Mouse (Mus musculus): ENCODE results near the gene Gimap4. TPM values are rescaled to one million over a fixed set of nuclear protein-coding genes. Genes with fewer than 3 reads are reported as not detected.

The Gimap4 gene
- polyA plus RNA-seq, 1 experiment: 9.3 TPM

DNA sequence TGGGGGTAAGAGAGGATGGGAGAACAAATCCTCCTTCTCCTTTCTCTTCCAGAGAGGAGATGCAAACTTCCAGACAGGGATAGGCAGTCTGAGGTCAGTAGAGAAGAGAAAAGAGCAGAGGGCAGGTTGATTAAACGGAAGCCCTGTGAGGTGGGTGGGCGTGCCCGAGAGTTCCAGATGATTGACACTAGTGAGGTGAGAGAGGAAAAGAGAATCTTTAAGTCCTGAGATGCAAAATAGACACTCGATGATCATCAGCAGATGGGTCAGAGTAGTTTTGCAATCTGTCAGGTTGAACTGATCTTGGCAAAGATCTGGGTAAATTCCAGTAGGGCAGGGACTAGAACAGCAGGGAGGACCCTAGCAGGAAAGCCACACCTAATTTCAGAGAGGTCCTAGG, 19.6 kb upstream of the Gimap4 start:
- 49% methylated on average over 4 of the region's 4 CpGs for WGBS
- H3K36me3 ChIP-seq (ENCODE audit: control insufficient read depth, insufficient read depth, low read length): no peaks in the 10 kb centered on the region
- TF ChIP-seq CTCF (IDR thresholded peaks at IDR 0.05; ENCODE audit: extremely low read depth, insufficient read length, insufficient replicate concordance, low read depth, low read length) (no peak), POLR2A (IDR thresholded peaks at IDR 0.05; ENCODE audit: low read depth, low read length) (no peak)
- H3K27ac ChIP-seq (ENCODE audit: insufficient read depth, low read depth, low read length): no peak overlapping the region
- no peak overlapping the region for H3K4me3 ChIP-seq (ENCODE audit: low read depth, low read length)
- H3K4me1 ChIP-seq (ENCODE audit: control insufficient read depth, insufficient read depth, insufficient read length, low read length): peaks cover 8% of the 10 kb centered on the region
- no peaks in the 10 kb centered on the region for H3K27me3 ChIP-seq (ENCODE audit: control insufficient read depth, insufficient read depth, low read length)

DNA sequence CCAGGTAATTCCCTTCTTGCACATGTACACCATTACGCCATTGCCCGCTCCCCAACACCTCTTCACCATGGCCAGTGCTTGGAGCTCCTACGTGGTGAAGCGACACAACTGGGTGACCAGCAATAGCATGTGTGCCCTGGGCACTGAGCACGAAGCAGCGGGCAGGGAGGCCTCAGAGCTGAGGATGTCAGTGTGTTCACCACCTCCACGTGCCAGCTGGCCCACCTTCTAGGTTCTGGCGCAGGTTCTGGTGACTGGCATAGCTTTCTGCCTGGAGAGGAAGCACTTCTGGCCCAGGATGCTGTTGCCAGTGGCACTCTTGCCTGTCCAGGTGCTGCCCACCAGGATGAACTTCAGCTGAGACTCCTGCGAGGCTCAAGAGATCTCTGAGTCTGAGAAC, 18.9 kb upstream of the Gimap4 start:
- Histone ChIP-seq H3K27me3 (ENCODE audit: control insufficient read depth, insufficient read depth, low read length) (no peaks in the 10 kb centered on the region), H3K36me3 (ENCODE audit: control insufficient read depth, insufficient read depth, low read length) (no peaks in the 10 kb centered on the region), H3K27ac (ENCODE audit: insufficient read depth, low read depth, low read length) (no peak overlapping the region), H3K4me3 (ENCODE audit: low read depth, low read length) (no peak overlapping the region), H3K4me1 (ENCODE audit: control insufficient read depth, insufficient read depth, insufficient read length, low read length) (peaks cover 8% of the 10 kb centered on the region)
- 97% methylated on average over 9 of the region's 9 CpGs for WGBS
- no peak for TF ChIP-seq CTCF (IDR thresholded peaks at IDR 0.05; ENCODE audit: extremely low read depth, insufficient read length, insufficient replicate concordance, low read depth, low read length)
- no peak for TF ChIP-seq POLR2A (IDR thresholded peaks at IDR 0.05; ENCODE audit: low read depth, low read length)

DNA sequence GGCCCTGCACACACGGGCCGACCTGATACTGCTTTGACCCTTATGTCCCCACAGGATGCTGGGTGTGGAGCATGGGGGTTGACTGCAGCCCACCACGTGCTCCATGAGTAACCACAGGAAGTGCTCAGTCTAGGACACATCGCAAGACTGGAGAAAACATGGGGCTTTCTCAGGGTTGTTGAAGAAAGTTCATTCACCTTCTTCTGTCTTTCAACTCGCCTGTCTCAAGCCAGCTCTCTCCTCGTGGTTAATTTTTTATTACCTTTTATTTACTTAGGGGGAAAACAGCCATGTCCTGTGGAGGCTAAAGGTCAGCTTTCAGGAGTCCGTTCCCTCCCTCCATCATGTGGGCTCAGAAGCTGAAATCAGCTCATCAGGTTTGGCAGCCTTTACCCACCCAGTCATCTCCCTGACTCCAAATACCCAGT, 18.2 kb upstream of the Gimap4 start:
- Histone ChIP-seq H3K36me3 (ENCODE audit: control insufficient read depth, insufficient read depth, low read length) (no peaks in the 10 kb centered on the region), H3K4me3 (ENCODE audit: low read depth, low read length) (no peak overlapping the region), H3K27me3 (ENCODE audit: control insufficient read depth, insufficient read depth, low read length) (no peaks in the 10 kb centered on the region), H3K4me1 (ENCODE audit: control insufficient read depth, insufficient read depth, insufficient read length, low read length) (peaks cover 8% of the 10 kb centered on the region), H3K27ac (ENCODE audit: insufficient read depth, low read depth, low read length) (no peak overlapping the region)
- 7% methylated on average over 7 of the region's 7 CpGs for WGBS
- no peak for TF ChIP-seq POLR2A (IDR thresholded peaks at IDR 0.05; ENCODE audit: low read depth, low read length)
- no peak for TF ChIP-seq CTCF (IDR thresholded peaks at IDR 0.05; ENCODE audit: extremely low read depth, insufficient read length, insufficient replicate concordance, low read depth, low read length)

DNA sequence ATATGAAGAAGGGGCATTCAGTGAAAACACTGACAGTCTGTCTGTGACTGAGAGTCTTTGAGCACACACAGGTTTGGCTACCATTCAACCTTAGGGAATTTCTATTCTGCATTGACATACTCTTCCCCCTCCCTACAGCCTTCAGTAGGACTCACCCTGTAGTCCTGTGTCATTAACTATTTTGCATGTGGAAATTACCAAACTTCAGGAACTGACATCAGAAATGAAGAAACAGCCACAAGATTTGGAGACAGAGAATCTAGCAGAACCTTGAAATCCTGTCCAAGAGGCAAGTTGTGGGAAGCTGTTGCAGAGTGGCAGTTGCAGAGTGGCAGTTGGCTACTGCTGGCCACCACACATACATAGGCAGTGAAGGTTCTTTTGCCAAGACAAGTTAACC, 16.3 kb upstream of the Gimap4 start:
- Histone ChIP-seq H3K27ac (ENCODE audit: insufficient read depth, low read depth, low read length) (no peak overlapping the region), H3K36me3 (ENCODE audit: control insufficient read depth, insufficient read depth, low read length) (no peaks in the 10 kb centered on the region), H3K4me3 (ENCODE audit: low read depth, low read length) (no peak overlapping the region), H3K27me3 (ENCODE audit: control insufficient read depth, insufficient read depth, low read length) (no peaks in the 10 kb centered on the region), H3K4me1 (ENCODE audit: control insufficient read depth, insufficient read depth, insufficient read length, low read length) (peaks cover 8% of the 10 kb centered on the region)
- TF ChIP-seq POLR2A (IDR thresholded peaks at IDR 0.05; ENCODE audit: low read depth, low read length) (no peak), CTCF (IDR thresholded peaks at IDR 0.05; ENCODE audit: extremely low read depth, insufficient read length, insufficient replicate concordance, low read depth, low read length) (no peak)

DNA sequence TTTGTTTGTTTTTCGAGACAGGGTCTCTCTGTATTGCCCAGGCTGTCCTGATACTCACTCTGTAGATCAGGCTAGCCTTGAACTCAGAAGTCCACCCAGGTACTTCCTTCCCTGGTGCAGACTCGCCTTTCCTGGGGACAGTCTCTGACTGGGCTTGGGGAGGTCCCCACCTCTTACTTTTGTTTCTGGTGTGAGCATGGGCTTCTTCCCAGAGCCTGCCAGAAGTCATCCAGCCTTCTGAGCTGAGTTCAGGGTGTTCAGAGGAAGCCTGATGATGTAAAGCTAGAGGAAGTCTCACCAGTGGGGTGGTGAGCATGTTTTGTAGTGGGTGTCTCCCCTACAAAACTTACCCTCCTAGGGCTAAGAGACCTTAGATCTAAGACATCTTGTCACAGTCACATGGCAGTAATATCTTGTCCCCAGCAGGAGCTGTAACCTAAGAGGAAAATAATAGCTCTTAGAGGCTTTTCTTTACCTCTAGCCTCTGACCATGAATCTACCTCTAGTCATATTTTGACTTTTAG, 14.8 kb upstream of the Gimap4 start:
- H3K36me3 ChIP-seq (ENCODE audit: control insufficient read depth, insufficient read depth, low read length): no peaks in the 10 kb centered on the region
- H3K4me1 ChIP-seq (ENCODE audit: control insufficient read depth, insufficient read depth, insufficient read length, low read length): peaks cover 8% of the 10 kb centered on the region
- TF ChIP-seq POLR2A (IDR thresholded peaks at IDR 0.05; ENCODE audit: low read depth, low read length): no peak
- TF ChIP-seq CTCF (IDR thresholded peaks at IDR 0.05; ENCODE audit: extremely low read depth, insufficient read length, insufficient replicate concordance, low read depth, low read length): no peak
- H3K27ac ChIP-seq (ENCODE audit: insufficient read depth, low read depth, low read length): no peak overlapping the region
- H3K27me3 ChIP-seq (ENCODE audit: control insufficient read depth, insufficient read depth, low read length): no peaks in the 10 kb centered on the region
- no peak overlapping the region for H3K4me3 ChIP-seq (ENCODE audit: low read depth, low read length)
- 62% methylated on average over 2 of the region's 2 CpGs for WGBS

DNA sequence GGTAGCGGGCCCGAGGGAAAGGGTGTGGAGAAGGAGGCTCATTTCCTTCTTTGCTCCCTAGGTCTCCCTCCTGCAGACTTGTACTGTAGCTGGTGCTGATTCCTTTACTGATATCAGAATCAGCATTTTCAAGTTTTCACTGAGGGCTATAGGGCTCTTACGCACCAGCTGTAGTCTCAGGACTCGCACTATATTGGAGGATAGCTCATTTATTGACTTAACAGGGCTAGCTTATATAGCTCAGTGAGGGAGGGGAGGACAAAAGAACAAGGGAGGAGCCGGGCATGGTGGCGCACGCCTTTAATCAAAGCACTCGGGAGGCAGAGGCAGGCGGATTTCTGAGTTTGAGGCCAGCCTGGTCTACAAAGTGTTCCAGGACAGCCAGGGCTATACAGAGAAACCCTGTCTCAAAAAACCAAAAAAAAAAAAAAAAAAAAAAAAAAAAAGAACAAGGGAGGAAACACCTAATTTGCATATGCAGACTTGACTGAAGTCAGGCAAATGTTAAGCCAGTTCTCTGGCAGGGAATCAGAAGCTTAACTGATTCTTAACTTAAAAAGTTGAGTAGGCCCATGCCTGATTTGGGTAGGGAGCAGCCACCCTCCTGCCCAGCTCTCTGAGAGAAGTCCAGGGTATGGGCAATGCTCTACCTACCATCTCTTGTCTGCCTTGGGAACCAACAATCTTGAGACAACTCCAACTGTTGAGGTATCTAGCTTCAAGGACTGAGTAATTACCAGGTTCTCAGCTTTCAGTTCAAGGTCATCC, 9.9 kb upstream of the Gimap4 start:
- 88% methylated on average over 9 of the region's 9 CpGs for whole genome bisulfite sequencing
- no peak for TF ChIP-seq CTCF (IDR thresholded peaks at IDR 0.05; ENCODE audit: extremely low read depth, insufficient read length, insufficient replicate concordance, low read depth, low read length)
- TF ChIP-seq POLR2A (IDR thresholded peaks at IDR 0.05; ENCODE audit: low read depth, low read length): no peak
- H3K27ac ChIP-seq (ENCODE audit: insufficient read depth, low read depth, low read length): peak overlapping the region; percentile 25; the same call in 1 of the 2 replicates
- H3K36me3 ChIP-seq (ENCODE audit: control insufficient read depth, insufficient read depth, low read length): peaks cover 5% of the 10 kb centered on the region; the same call in 1 of the 2 replicates
- H3K27me3 ChIP-seq (ENCODE audit: control insufficient read depth, insufficient read depth, low read length): no peaks in the 10 kb centered on the region
- peaks cover 5% of the 10 kb centered on the region; the same call in 1 of the 2 replicates for H3K4me1 ChIP-seq (ENCODE audit: control insufficient read depth, insufficient read depth, insufficient read length, low read length)
- no peak overlapping the region for H3K4me3 ChIP-seq (ENCODE audit: low read depth, low read length)

DNA sequence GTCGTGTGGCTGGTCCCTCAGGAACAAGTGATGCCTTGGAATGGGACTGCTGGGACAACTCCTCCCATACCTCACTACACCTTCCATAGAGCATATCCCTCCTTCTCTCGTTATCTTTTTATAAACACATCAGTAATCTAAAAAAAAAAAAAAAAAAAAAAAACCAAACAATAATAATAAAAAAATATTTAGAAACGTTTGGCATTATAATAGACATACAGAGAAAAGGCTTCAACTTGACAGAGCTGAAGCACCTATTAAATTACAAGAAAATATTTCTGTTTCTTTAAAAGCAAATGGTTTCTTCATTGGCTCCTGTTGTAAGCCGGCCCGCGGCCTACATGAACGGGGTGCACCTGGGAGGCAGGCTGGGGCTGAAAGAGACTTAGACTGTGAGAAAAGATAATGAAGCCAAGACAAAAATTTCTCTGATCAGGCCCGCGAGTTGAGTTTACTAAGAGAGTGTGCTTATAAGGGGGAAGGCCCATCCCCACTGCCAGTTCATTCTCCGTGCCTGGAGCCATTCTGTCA, 8.9 kb upstream of the Gimap4 start:
- Histone ChIP-seq H3K4me1 (ENCODE audit: control insufficient read depth, insufficient read depth, insufficient read length, low read length) (peaks cover 5% of the 10 kb centered on the region; the same call in 1 of the 2 replicates), H3K27me3 (ENCODE audit: control insufficient read depth, insufficient read depth, low read length) (no peaks in the 10 kb centered on the region), H3K4me3 (ENCODE audit: low read depth, low read length) (peak overlapping the region; percentile 68), H3K27ac (ENCODE audit: insufficient read depth, low read depth, low read length) (peak overlapping the region; percentile 81), H3K36me3 (ENCODE audit: control insufficient read depth, insufficient read depth, low read length) (peaks cover 5% of the 10 kb centered on the region; the same call in 1 of the 2 replicates)
- no peak for TF ChIP-seq POLR2A (IDR thresholded peaks at IDR 0.05; ENCODE audit: low read depth, low read length)
- no peak for TF ChIP-seq CTCF (IDR thresholded peaks at IDR 0.05; ENCODE audit: extremely low read depth, insufficient read length, insufficient replicate concordance, low read depth, low read length)
- WGBS: 14% methylated on average over 10 of the region's 10 CpGs

Measured in small intestine, adult 2 months (tissue).